Mouse (Mus musculus) lung, adult 18-20 months (tissue): ENCODE measurements at regions not wholly inside any gene's neighbourhood (a gene's known extent, or its start where the extent isn't known, plus 50 kb on each side); places are given as distances from the start of the nearest gene placed in this dataset.

Experiments
- DNase-seq, 2 experiments: peaks; one replicate each; pipeline ENCODE4 v3.0.0; 2022; ENCODE audit warnings: mixed read lengths in 2 of 2

DNA sequence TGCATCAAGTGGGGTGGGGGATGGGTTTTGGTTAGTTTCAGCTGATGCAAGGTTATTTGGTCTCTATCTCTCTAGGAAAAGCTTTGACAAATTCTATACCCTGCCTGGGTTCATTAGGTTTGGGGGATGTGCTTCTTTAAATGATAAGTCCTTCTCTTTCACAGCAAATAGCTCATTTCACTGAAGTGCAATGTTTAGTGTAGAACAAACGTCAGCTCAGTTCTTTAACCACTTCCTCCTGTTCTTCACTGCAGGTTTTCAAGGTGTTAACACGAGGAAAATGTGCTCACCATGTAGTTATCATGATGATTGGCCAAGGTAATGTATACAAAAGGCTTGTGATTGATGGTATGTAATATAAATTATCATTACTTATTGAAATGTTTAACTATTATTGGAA lies 659.5 kb upstream of the A1bg start:
- DNase-seq = no peak

DNA sequence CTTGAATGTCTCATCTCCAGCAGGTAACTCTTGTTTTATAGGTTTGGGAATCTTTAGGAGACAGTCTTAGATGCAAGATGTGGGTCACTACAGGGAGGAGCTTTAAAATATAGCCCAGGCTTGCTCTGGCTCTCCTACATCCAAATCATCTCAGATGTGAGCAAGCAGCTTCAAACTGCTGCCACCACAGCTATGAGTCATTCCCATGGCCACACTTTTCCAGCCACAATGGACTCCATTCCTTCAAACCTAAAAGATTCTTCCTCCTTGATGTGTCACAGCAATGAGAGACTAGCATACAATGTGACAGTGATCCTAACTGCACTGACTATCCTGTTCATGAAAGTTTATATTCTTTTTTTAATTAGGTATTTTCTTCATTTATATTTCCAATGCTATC lies 640.5 kb upstream of the A1bg start:
- DNase-seq = no peak

DNA sequence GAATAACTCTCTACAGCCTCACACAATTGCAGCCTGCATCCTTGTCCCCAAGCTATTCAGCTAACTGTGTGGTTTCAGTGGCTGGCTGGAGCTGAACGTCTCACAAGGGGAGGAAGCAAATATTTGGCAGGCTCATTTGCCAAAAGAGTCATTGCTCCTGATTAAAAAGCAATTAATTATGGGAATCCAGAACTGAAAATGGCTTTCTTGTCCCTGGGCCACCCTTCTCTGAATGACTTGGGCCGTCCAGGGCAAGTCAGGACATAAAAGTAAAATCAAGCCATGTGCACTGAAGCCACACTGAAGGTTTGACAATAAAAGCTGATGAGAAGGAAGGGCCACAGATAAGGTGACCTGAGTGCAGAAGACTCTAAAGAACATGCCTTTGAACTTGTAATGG lies 639.4 kb upstream of the A1bg start:
- DNase-seq = no peak

DNA sequence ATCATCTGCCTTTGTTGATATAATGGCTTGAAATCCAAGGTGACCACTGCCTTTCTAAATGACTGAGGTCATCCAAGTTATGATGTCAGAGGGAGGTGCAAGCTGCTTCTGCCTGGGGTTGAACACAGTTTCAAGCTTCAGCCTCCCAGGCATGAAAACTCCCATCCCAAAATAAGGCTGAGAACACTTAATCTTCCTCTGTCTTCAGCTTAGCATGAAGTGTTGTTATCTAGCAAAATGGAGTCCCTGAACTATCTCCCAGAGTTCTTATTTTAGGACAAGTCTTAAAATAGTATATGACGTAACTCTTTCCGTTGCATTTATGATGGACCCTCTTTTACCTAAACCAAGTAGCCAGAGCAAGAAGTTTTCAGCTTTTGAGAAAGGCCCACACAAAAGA lies 631.1 kb upstream of the A1bg start:
- DNase-seq = no peak

DNA sequence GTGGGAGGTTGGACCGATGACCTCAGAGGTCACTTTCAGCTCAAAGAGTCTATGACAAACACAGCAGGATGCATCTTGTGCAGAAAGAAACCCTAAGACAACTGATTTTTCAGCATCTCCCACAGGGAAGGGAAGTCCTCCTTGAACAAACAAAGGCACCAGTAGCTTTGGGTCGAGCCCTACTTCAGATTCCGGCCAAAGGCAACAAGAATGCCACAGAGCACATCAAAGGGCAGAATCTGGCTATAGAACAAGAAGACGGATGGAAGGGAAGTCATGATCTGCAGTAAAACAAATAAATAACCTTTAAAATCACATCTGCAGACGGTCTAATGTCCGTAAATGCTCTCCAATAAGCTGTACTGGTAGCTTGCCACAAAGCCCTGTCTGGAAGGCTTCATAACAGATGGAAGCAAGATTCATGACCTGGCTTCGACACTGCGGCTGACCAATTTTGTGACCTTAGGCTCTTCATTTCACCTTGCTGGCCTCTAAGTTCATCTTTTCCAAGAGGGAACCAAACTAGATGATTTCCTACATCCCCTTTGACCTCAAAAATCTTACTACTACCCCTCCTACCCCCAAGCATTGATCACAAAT lies 630.4 kb upstream of the A1bg start:
- DNase-seq = no peak

DNA sequence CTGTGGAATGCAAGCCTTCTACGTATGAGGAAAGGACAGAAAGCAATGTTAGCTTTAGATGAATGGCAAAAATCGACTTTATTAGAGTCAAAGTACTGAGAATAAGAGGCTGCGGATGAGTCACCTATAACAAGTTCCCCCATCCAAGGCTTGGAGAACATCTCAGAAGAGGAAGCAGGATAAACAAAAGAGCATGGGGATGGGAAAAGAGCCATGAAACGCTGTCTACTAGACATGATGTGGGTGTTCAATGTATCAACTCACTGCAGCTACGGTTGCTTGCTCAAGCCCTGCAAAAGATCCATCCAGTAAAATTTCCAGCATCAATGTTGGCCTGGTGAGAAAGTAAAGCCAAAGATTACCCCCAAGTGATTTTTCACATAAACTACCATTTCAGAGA lies 628.4 kb upstream of the A1bg start:
- no peak for DNase-seq

DNA sequence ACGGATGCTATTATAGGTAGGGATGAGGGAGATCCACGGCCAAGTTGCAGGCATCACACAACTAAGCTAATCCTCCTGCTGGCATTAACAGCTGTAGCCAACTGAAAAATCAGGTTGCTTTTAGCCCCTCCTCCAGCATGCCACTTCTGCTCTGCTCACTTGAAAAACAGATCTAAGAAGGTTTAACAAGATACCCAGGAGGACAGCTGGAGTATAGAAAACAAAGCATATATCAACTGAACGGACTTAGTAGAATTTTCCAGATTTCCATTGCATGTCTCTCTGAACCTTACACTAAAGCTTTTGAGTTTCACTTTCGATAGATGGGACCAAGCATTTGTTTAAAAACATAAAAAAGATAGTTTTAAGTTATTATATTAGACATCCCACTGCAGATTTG lies 625.6 kb upstream of the A1bg start:
- DNase-seq = no peak

DNA sequence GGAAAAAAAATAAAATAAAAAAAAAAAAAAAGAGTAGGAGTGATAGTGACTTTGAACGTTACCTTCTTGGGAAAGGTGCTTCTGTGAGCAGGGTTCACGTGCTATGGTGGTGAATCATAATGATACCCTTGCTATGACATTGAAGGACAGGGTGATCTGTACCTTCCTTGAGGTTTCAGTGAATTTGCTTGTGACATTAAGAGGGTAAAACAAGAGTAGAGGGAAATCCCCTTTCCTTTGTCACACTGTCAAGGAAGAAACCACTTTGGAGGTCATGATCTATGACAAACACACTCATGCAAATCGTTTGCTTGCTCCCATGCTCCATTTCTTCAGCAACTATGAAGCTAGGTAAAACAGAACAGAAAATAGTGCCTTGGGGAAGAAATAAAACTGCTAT lies 623.8 kb upstream of the A1bg start:
- DNase-seq = no peak

DNA sequence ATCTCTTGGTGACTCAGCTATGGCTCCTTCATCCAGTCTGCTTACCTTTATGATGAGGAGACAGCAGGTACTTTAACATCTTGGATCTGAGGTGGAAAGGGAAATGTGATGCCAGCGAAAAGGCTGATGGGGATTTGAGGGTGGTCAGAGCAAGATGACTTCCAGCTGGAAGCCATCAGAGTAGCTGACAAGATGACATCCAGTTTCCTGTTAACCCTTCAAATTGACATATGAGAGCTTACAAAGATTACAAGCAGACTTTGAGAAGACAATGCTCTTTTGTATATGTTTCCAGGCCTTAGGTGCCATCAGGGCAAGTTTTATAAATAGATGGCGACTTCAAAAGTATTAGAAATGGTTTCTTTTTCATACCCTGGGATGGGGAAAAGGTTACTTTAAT lies 621.3 kb upstream of the A1bg start:
- DNase-seq = no peak

DNA sequence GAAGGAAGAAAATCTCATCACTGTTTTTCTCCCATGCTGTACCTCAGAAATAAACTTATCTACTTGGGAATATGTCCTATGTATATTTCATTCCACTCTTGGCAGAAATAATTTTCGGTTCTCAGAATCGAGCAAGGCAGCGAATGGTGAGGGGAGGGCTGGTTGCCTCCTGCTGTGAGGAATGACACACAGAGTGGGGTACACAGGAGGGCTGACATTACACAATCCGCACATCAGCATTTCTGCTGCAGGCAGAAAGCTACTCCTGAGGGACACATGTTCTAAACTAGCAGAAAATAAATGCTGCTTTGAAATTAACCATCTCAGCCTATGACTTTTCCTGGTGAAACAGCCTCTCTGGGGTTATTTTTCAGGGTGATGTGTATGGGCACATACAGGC lies 618.8 kb upstream of the A1bg start:
- DNase-seq = no peak

DNA sequence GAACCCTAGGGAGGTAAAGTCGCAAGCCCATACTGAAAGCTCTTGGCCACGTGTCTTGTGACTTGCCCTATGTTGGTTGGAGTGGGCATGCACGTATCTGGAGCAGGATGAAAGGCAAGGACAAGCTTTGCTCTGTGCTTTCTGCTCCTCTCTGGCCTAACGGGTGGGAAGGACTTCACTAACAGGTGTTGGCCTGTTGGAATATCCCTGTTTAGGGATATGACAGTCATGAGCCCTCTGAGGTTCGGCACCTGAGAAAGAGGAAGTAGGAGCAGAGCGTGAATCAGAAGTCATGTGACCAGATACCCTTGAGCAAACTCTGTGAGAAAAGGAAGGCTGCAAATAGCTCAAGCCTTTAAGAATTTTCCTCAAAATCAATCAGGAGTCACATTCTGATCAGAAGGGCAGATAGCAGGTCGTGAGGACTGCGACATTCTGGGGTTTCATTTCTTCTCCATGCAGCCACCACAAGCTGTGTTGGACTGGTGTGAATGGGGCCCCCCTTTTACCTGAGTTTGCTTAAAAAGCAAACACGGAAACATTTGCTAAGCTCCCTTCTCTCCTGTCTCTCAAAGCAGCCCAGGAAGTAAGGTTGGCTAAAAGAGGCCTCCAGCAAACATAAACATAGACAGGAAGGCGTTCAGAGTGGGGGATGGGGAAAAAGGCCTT lies 618.1 kb upstream of the A1bg start:
- peak; percentile 8 to 17 for DNase-seq

DNA sequence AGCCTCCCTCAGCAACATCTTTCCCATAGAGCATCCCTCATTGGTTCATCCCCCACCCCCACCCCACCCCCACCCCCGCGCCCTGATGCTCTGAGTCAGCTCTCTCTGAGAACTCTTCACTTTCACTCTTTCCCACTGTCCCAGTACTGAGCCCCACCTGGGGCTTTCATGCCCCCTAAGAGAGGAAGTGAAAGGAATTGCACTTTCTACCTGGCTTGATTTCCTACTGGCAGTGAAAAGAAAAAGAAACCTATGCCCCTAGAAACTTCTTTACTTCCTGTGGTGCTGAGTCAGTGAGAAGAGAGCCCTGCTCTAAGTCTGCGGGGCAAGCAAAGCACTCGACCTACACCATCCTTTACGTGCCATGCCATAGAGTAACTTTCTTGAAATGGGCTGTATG lies 616.1 kb upstream of the A1bg start:
- DNase-seq = no peak

DNA sequence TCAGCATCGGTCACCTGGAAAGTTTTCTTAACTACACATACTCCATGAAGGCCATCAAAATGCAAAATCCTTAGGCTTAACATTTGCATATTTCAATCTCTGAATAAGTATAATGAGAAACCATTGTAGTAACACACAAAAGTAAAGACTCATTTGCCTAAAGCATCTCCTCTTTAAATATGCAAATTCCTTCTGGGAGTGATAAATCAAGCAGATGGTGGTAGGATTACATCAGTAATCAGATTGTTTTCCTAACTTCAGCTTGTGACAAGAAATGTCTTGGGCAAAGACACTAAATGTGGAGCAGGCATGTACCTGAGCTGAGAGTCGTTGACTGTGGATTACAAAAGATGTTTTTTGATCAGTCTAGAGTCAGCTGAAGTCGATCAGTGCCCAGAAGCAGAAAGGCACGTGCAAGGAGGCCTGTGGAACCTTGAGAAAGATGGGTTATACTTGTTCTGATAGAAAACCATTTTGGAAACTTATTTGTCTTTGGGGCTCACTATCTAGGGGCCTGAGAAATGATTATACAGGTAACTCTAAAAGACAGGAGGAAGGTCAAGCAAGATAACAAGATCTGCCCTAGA lies 615.5 kb upstream of the A1bg start:
- DNase-seq = no peak

DNA sequence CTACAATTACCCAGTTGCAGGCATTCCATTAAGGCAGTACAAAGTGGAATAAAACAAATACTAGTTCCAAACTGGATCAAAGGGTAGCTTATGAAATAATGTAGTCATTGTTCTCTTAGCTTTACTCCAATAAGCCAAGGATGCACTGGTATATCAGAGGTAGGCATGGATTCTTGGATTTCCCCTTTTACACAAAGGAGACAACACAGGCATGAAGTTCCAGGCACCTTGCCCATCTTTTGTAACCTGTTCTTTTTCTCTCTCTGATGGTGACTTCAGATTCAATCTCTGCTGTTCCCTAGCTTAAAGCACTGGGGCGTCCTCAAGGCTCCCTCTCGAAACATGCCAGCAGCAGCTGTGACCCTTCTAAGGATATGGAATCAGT lies 613.5 kb upstream of the A1bg start:
- DNase-seq = no peak

DNA sequence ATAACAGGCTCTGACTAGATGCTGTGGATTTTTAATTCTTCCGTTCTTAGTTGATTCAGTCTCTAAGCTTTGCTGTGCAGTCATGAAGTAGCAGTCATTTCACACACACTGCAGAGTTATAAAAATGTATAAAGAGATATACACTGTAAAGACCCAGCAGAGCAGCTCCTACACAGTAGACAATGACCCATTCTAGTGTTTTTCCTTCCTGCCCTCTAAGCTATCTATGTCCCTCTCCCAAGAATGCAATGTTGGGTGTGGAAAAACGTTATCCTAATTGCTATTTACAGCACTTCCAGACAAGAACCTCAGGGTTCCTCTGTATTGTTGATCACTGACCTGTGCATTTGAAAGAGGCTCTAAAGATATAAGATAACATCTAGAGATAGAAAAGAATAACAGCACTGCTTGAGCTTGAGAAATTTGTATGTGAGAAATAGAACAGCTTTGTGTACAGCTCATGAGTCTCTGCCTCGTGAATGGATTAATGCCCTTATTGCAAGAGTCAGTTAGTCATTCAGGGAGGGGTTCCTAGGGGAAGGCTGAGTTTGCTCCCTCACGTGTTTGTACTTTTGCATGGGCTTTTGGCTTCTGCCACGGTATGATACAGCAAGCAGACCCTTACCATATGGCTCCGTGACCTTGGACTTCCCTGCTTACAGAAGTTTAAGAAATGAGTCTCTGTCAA lies 613.0 kb upstream of the A1bg start:
- DNase-seq = no peak

DNA sequence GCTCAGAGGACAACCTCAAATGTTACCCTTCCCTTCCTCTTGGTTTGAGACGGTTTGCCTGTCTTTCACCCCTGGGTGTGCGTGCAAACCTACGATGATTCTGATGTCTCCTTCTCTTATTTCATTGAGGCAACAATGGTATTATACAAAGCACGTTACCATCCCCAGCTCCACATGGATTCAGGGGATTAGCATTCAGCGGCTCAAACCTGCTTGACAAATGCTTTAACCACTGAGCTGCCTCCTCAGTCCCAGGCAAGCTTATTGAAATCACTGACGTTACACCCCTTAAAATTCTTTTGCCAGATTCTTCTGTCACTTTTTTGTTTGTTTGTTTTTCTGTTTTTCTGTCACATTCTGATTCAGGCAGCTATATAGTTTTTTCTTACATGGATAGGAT lies 612.4 kb upstream of the A1bg start:
- DNase-seq = no peak

DNA sequence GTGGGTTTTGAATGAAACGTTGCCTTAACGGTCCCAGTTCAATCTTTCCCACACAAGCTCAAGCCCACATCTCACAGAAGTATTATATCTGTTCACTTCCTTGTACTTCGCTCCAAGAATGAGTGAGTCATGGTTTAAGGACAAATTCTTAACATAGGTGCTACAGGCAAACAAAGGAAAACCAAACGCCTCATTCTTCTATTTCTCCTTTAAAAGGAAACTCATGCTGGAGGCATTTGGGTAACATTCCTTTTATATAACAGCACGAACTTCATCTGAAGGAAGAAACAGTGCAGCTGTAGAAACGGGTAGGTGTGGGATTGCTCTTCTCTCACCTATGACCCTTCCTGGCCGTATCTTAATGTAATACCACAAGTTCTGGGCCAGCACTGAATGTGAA lies 610.0 kb upstream of the A1bg start:
- peak in 1 of 2 experiments; percentile 5 for DNase-seq

DNA sequence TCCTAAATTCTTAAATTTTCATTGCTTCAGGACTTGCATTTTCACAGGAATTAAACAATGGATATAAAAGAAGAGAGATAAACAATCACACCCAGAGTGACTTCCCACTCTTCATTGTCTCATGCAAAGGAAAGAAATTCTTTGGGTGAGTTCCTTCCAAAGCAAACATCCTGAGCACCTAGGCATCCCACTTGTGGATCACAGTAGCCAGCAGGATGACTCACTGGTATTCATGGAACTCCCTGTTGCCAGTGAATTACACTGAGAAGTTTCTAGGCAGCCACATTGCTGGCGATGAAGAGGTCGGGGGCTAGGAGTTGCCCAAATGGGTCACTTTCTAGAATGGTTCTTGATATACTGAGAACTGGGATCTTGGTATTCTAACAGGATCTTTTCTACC lies 609.2 kb upstream of the A1bg start:
- peak; percentile 33 to 41 for DNase-seq

DNA sequence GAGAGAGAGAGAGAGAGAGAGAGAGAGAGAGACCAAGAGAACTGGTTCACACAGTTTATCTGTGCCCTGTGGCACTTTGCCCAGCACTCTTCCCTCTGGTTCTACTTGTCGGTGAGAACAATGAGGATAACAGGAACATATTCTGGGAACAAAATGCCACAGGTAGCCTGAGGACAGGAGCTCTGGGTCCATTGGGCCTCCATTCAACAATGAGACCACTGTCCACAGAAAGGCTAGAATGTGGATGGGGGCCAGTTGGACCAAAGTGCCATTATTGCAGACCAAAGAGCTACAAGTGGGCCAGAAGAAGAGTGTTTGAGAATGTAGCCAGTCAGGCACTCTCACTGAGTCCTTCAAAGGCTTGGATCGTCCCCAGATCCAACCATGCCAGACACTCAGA lies 600.2 kb upstream of the A1bg start:
- DNase-seq = no peak

DNA sequence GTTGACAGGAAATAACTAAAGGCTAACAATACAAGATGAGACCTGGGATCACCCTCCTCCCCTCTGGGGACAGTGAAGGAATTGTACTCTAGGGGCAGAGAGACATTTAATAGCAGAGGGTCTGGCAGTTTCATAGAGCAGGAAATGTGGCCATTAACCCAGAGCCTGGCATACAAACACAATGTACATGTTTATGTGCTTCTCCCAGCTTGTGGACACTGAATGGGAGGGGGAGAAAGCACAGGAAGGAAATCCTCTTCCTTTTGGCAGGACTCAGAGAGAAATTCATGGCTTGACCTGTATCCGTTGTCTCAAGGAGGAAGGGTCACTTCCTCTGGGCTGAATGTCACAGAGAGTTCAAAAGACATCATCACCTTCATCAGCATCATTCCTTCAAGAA lies 594.5 kb upstream of the A1bg start:
- no peak for DNase-seq

DNA sequence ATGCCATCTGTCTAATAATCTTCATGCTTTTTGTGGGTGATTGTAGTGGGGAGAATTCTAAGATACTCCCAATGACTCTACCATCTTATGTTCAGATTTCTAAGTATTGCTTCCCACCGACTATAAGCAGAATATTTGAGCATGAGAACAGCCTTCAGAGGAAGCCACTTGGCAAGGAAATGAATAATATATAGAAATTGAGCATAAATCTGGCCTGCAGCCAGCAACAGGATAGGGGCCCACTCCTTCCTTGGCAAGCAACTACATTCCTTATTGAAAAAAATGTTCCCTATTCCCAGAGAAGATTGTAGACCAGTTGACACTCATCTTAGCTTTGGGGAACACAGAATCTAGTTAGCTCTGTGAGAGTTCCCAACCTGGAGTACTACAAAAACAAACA lies 591.5 kb upstream of the A1bg start:
- DNase-seq = no peak

DNA sequence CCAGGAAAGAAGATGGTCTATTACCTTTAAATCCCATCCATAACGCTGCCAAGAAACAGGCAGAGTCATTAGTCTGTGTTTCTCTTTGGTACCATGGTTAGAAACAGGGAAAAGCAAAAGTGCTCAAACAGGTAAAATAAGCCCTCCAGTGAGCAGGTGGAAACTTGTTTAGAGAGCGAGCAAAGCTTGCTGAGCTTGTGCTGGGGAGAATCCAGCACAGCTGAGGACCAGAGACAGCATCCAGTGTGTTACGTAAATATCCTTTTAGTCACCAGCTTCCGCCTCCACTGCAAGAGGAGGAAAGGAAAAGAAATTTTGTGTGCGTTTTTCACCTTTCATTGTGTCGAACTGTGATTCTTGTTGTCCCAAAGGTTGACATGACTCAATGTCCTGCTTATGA lies 586.0 kb upstream of the A1bg start:
- no peak for DNase-seq

DNA sequence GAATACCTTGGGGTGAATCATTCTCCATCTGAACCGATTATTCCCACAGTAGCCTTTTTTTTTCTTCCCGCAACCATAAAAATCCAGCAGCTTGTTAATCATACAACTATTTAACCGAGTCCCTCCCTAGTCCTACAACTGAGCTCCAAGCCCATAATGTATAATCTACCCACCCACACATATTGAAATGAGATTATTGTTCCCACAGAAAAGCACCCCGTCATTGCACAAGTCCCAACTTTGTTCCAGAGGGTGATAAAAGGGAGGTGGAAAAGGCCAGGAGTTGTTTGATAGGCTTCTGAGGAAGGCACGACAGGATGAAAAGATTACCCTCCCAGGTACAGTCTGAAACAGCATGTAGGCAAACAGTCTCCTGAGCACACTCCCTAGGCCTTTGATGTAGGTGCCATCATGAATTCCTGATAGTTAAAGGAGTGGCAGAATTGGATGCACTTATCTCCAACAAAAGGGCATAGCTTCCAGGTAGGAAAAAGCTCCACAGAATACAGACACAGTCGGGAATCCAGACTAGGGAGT lies 583.6 kb upstream of the A1bg start:
- DNase-seq = no peak

DNA sequence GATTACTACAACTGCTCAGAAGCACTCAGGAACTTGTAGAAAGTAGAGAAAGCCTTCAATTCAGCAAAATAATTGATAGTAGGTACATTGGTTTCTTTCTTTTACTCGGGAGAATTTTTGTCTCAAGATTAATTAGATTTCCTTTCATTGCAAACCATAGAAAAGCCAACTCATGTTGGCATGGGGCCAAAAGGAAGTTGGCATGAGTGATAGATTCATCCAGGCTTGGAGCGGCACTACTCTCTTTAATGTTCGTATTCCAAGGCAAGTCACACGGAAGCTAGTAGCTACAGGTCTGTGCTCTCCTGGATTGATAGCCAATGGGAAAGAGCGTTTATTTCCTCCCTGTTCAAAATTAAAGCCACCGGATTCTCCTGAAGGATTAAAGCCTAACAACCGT lies 580.6 kb upstream of the A1bg start:
- DNase-seq = peak in 1 of 2 experiments; percentile 13
